Mouse (Mus musculus) midbrain, postnatal 0 days (tissue): ENCODE measurements at regions not wholly inside any gene's neighbourhood (a gene's known extent, or its start where the extent isn't known, plus 50 kb on each side); places are given as distances from the start of the nearest gene placed in this dataset.

ENCODE experiments used
- ATAC-seq: fragments of 200-750 bp; cut with Nextera tagmentation; 2 replicates; pipeline ENCODE4 v1.8.0; 2017; ENCODE audit warnings: moderate number of reproducible peaks, mild to moderate bottlenecking, moderate TSS enrichment, moderate library complexity; ENCODE audit not compliant: low FRiP score
- DNase-seq: peaks from one replicate; pipeline ENCODE4 v3.0.0-alpha.2; 2015; ENCODE audit warnings: low spot score
- H3K27ac ChIP-seq: fragments of 300-500 bp; sonication (generic); 2 replicates; pipeline ENCODE4 v1.5.1; 2014; ENCODE audit warnings: low read depth, mild to moderate bottlenecking, low read length, mixed read lengths
- H3K27me3 ChIP-seq: fragments of 300-500 bp; sonication (generic); 2 replicates; pipeline ENCODE4 v1.6.1; 2014; ENCODE audit warnings: low read length, control low read depth, mixed read lengths; ENCODE audit not compliant: insufficient read depth
- H3K36me3 ChIP-seq: fragments of 300-500 bp; sonication (generic); 2 replicates; pipeline ENCODE4 v1.6.1; 2014; ENCODE audit warnings: low read length, control low read depth, mixed read lengths; ENCODE audit not compliant: insufficient read depth
- H3K4me1 ChIP-seq: fragments of 300-500 bp; sonication (generic); 2 replicates; pipeline ENCODE4 v1.6.1; 2014; ENCODE audit warnings: mild to moderate bottlenecking, control low read depth, antibody characterized with exemption, low read length, mixed read lengths; ENCODE audit not compliant: insufficient read depth
- H3K4me2 ChIP-seq: fragments of 300-500 bp; sonication (generic); 2 replicates; pipeline ENCODE4 v1.6.1; 2014; ENCODE audit warnings: low read depth, mild to moderate bottlenecking, low read length, mixed read lengths; ENCODE audit not compliant: poor library complexity, severe bottlenecking
- H3K4me3 ChIP-seq: fragments of 300-500 bp; sonication (generic); 2 replicates; pipeline ENCODE4 v1.5.1; 2014; ENCODE audit warnings: low read depth, mild to moderate bottlenecking, low read length, moderate library complexity
- H3K9ac ChIP-seq: fragments of 300-500 bp; sonication (generic); replicated peaks from 2 replicates; pipeline ENCODE4 v1.6.1; 2014; ENCODE audit warnings: mild to moderate bottlenecking, low read length, moderate library complexity, mixed read lengths; ENCODE audit not compliant: poor library complexity, severe bottlenecking
- H3K9me3 ChIP-seq: fragments of 300-500 bp; sonication (generic); 2 replicates; pipeline ENCODE4 v1.6.1; 2016; ENCODE audit warnings: low read length, control low read depth
- CTCF ChIP-seq: IDR thresholded peaks from 2 replicates; pipeline ENCODE4 v1.5.1; 2016; ENCODE audit warnings: antibody characterized with exemption, mild to moderate bottlenecking
- WGBS: fragments of 180-500 bp; shearing (Covaris S2); extraction: QIAGEN DNeasy Blood & Tissue Kit; methylation state at CpG from one replicate; pipeline ENCODE4 v1.1.7; 2014; 5-methylcytosine and 5-hydroxymethylcytosine counted together

- Histone ChIP-seq H3K4me3 (no peak overlapping the region), H3K9ac (no peak overlapping the region), H3K4me2 (no peak overlapping the region), H3K4me1 (no peaks in the 10 kb centered on the region), H3K27me3 (no peaks in the 10 kb centered on the region), H3K36me3 (no peaks in the 10 kb centered on the region), H3K27ac (no peak overlapping the region), H3K9me3 (no peaks in the 10 kb centered on the region)
- ATAC-seq (no peak), DNase-seq (no peak)
- 92% methylated on average over 5 of the region's 5 CpGs for WGBS
- TF ChIP-seq CTCF = no peak
Observed at GRCm38 (mm10) chr19:52525509-52525908, 261.4 kb downstream of the Ins1 start.

DNA sequence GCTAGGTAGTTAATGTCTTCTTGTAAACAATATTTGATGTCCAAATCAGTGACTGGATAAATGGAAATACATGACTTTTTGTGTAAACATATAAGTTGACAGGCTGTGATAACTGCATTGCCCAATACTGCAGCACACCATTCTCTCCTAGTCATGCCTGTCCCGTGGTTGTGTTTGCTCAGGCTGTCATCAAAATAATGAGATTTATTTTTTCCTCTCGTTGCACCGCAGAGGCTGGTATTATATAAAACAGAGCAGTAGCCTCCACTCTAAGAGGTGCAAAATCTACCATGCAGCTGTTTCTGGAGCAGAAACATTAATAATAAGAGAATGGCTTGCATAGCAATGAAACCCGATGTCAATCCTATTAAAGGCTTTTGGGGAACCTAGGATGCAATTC lies 239.2 kb downstream of the Ins1 start:
- no peak overlapping the region for H3K4me2 ChIP-seq
- no peak overlapping the region for H3K27ac ChIP-seq
- WGBS = 28% methylated on average over 4 of the region's 4 CpGs
- no peaks in the 10 kb centered on the region for H3K27me3 ChIP-seq
- H3K9ac ChIP-seq = no peak overlapping the region
- H3K36me3 ChIP-seq = no peaks in the 10 kb centered on the region
- no peak for TF ChIP-seq CTCF
- H3K9me3 ChIP-seq = no peaks in the 10 kb centered on the region
- no peak overlapping the region for H3K4me3 ChIP-seq
- H3K4me1 ChIP-seq = no peaks in the 10 kb centered on the region
- ATAC-seq (no peak), DNase-seq (no peak)
